Mouse (Mus musculus): ENCODE measurements around the gene Gabpb2. TPM values are rescaled to one million over a fixed set of nuclear protein-coding genes. Genes with fewer than 3 reads are reported as not detected.

The Gabpb2 gene
- total and polyA plus RNA-seq, 2 experiments from 2014 or later: 3.1 to 6.6 TPM

DNA sequence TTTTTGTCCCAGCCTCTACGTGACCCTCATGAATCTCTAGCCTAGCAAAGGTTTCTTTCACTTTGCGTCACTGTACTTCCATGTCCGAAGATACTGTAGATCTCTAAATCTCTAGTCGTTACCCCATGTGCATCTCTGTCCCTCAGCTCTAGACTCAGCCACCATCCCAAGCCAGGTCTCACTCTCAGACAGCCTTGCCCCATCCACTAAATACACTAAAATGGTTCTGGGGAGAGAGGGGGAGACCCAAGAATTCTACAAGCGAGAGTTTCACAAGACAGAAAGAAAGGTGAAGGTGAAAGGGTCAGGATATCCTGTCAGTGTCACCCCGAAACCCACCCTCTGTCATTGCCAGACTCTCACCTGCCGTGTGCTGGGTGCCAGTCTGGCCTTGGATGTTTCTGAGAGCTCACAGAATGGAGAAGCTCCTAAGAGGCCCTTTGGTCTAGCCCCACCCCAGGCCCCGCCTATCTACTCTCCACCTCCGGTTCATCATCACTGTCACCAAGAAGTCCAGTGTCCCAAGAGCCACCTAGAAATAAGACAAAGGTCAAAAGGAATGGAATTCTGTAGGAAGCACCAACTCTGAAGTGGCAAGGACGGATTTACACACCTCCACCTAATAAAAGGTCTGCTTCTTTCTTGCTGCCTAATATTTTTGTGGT lies 75.6 kb downstream of the Gabpb2 start, which contains the start of gene Tnfaip8l2:
Gene Tnfaip8l2, minus strand, starts transcription at position 409 of the 665 bp plus-strand sequence.
- no peak within 1 kb of the TSS; the same call in 1 of the 2 replicates for H3K4me3 ChIP-seq (ENCODE audit: low read depth, low read length)
- ATAC-seq (ENCODE audit: insufficient read depth, low read depth) (0 out of 2 replicates have a peak, but pooled peaks have one; percentile 22), DNase-seq (ENCODE audit: low spot score) (no peak)
- H3K4me1 ChIP-seq (ENCODE audit: control insufficient read depth, insufficient read depth): no peaks in the 10 kb centered on the region
- peak within 1 kb of the TSS; percentile 31; the same call in 1 of the 2 replicates for H3K4me2 ChIP-seq (ENCODE audit: low read depth, low read length)
- H3K9me3 ChIP-seq (replicated peaks; ENCODE audit: control insufficient read depth, low read length): no peaks in the 10 kb centered on the region
- H3K36me3 ChIP-seq (replicated peaks; ENCODE audit: control insufficient read depth, insufficient read depth, low read length): no peaks in the 10 kb centered on the region
- no peaks in the 10 kb centered on the region for H3K27me3 ChIP-seq (ENCODE audit: control insufficient read depth, insufficient read depth, low read length)
- WGBS: 76% methylated on average over 10 of the region's 10 CpGs
- peak within 1 kb of the TSS; percentile 48; the same call in 1 of the 2 replicates for H3K27ac ChIP-seq (ENCODE audit: low read depth)
- no peak within 1 kb of the TSS for H3K9ac ChIP-seq (replicated peaks; ENCODE audit: low read depth, low read length)
- no peak for TF ChIP-seq CTCF (IDR thresholded peaks at IDR 0.05; ENCODE audit: low read depth)
- TF ChIP-seq EP300 (IDR thresholded peaks at IDR 0.05; ENCODE audit: low read depth): no peak

GRCm38 (mm10) chr3:95141474-95141873 lies 76.2 kb downstream of the Gabpb2 start:
- ATAC-seq (ENCODE audit: insufficient read depth, low read depth) (no peak), DNase-seq (ENCODE audit: low spot score) (no peak)
- Histone ChIP-seq H3K27me3 (ENCODE audit: control insufficient read depth, insufficient read depth, low read length) (no peaks in the 10 kb centered on the region), H3K9me3 (replicated peaks; ENCODE audit: control insufficient read depth, low read length) (no peaks in the 10 kb centered on the region), H3K4me1 (ENCODE audit: control insufficient read depth, insufficient read depth) (no peaks in the 10 kb centered on the region), H3K27ac (ENCODE audit: low read depth) (peak overlapping the region; percentile 48; the same call in 1 of the 2 replicates), H3K4me2 (ENCODE audit: low read depth, low read length) (peak overlapping the region; percentile 31; the same call in 1 of the 2 replicates), H3K4me3 (ENCODE audit: low read depth, low read length) (no peak overlapping the region; the same call in 1 of the 2 replicates), H3K9ac (replicated peaks; ENCODE audit: low read depth, low read length) (no peak overlapping the region), H3K36me3 (replicated peaks; ENCODE audit: control insufficient read depth, insufficient read depth, low read length) (no peaks in the 10 kb centered on the region)
- 90% methylated on average over 9 of the region's 9 CpGs for WGBS
- TF ChIP-seq CTCF (IDR thresholded peaks at IDR 0.05; ENCODE audit: low read depth): no peak
- no peak for TF ChIP-seq EP300 (IDR thresholded peaks at IDR 0.05; ENCODE audit: low read depth)

- Histone ChIP-seq H3K4me2 (ENCODE audit: low read depth, low read length) (no peak overlapping the region), H3K9me3 (replicated peaks; ENCODE audit: control insufficient read depth, low read length) (no peaks in the 10 kb centered on the region), H3K4me3 (ENCODE audit: low read depth, low read length) (no peak overlapping the region), H3K4me1 (ENCODE audit: control insufficient read depth, insufficient read depth) (no peaks in the 10 kb centered on the region), H3K27ac (ENCODE audit: low read depth) (peak overlapping the region; percentile 48; the same call in 1 of the 2 replicates), H3K9ac (replicated peaks; ENCODE audit: low read depth, low read length) (no peak overlapping the region), H3K27me3 (ENCODE audit: control insufficient read depth, insufficient read depth, low read length) (no peaks in the 10 kb centered on the region), H3K36me3 (replicated peaks; ENCODE audit: control insufficient read depth, insufficient read depth, low read length) (no peaks in the 10 kb centered on the region)
- WGBS: 95% methylated on average over 6 of the region's 6 CpGs
- TF ChIP-seq CTCF (IDR thresholded peaks at IDR 0.05; ENCODE audit: low read depth): no peak
- TF ChIP-seq EP300 (IDR thresholded peaks at IDR 0.05; ENCODE audit: low read depth): no peak
- DNase-seq (ENCODE audit: low spot score): no peak
- no peak for ATAC-seq (ENCODE audit: insufficient read depth, low read depth)
Measured at GRCm38 (mm10) chr3:95140795-95141194, 76.9 kb downstream of the Gabpb2 start.

DNA sequence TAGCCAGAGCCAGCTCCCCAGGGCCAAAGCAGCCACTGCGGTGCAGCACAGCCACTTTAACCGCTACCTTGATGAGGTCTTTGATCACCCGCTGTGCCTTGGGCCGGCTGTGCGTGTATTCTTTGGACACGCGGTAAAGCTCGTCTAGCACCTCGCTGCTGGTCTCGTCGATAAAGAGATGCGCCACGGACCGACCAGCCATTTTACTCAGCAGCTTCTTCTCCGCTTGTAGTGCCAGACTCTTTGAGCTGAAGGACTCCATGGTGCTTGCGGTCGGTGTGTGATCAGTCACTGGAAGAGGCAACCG lies 77.5 kb downstream of the Gabpb2 start:
- Histone ChIP-seq H3K4me3 (ENCODE audit: low read depth, low read length) (no peak overlapping the region), H3K36me3 (replicated peaks; ENCODE audit: control insufficient read depth, insufficient read depth, low read length) (no peaks in the 10 kb centered on the region), H3K4me2 (ENCODE audit: low read depth, low read length) (no peak overlapping the region), H3K9me3 (replicated peaks; ENCODE audit: control insufficient read depth, low read length) (no peaks in the 10 kb centered on the region), H3K27me3 (ENCODE audit: control insufficient read depth, insufficient read depth, low read length) (no peaks in the 10 kb centered on the region), H3K4me1 (ENCODE audit: control insufficient read depth, insufficient read depth) (peaks cover 2% of the 10 kb centered on the region; the same call in 1 of the 2 replicates), H3K27ac (ENCODE audit: low read depth) (no peak overlapping the region), H3K9ac (replicated peaks; ENCODE audit: low read depth, low read length) (no peak overlapping the region)
- WGBS: 56% methylated on average over 18 of the region's 18 CpGs
- no peak for TF ChIP-seq EP300 (IDR thresholded peaks at IDR 0.05; ENCODE audit: low read depth)
- TF ChIP-seq CTCF (IDR thresholded peaks at IDR 0.05; ENCODE audit: low read depth): no peak
- ATAC-seq (ENCODE audit: insufficient read depth, low read depth) (no peak), DNase-seq (ENCODE audit: low spot score) (no peak)

DNA sequence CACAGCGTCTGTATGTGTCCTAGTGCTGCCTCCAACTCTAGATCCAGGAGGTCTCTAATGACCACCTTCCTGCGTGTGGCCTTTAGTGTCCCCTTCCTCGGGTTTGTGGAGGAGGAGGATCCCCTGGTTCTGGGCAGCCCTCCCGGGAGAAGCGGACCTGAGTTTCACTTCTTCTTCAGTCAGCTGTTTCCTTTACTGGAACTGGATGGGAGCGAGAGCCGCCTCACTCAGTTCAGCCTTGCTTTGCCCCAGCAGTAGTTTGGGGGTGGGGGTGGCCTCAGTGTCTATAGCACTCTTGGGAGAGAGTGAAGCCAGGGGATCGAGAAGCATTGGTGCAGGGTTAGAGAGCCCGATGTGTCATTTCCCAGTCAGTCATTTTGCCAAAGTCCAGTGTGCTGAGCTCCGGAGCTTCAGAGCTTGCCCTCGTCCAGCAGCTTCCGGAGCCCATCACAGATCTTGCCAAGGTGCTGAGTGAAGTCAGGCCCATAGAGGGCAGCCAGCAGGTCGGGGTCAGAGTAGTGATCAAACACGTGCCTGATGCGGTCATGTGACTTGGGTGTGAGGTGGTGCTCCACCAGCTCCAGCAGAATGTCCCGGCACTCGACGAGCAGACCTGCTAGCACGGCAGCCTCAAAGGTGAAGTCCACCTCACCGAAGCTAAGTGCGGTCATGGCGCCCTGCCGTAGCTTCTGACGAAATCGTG lies 78.0 kb downstream of the Gabpb2 start:
- Histone ChIP-seq H3K4me2 (ENCODE audit: low read depth, low read length) (no peak overlapping the region), H3K27me3 (ENCODE audit: control insufficient read depth, insufficient read depth, low read length) (no peaks in the 10 kb centered on the region), H3K9ac (replicated peaks; ENCODE audit: low read depth, low read length) (no peak overlapping the region), H3K27ac (ENCODE audit: low read depth) (no peak overlapping the region), H3K4me1 (ENCODE audit: control insufficient read depth, insufficient read depth) (peaks cover 6% of the 10 kb centered on the region; the same call in 1 of the 2 replicates), H3K4me3 (ENCODE audit: low read depth, low read length) (no peak overlapping the region), H3K36me3 (replicated peaks; ENCODE audit: control insufficient read depth, insufficient read depth, low read length) (no peaks in the 10 kb centered on the region), H3K9me3 (replicated peaks; ENCODE audit: control insufficient read depth, low read length) (no peaks in the 10 kb centered on the region)
- TF ChIP-seq EP300 (IDR thresholded peaks at IDR 0.05; ENCODE audit: low read depth) (no peak), CTCF (IDR thresholded peaks at IDR 0.05; ENCODE audit: low read depth) (no peak)
- DNase-seq (ENCODE audit: low spot score) (no peak), ATAC-seq (ENCODE audit: insufficient read depth, low read depth) (0 out of 2 replicates have a peak, but pooled peaks have one; percentile 19)
- WGBS: 57% methylated on average over 25 of the region's 25 CpGs
